Mouse (Mus musculus) cerebellum, adult 11-12 months (tissue): ENCODE measurements around the gene Hspd1.
"Not testable (repeated sequence)": the region's sequence is repeated elsewhere in the genome, so short reads cannot be mapped to it uniquely, and the experiment has no call there.

Experiments used
- DNase-seq: peaks from one replicate; pipeline ENCODE4 v3.0.0; 2022

The Hspd1 gene

DNA sequence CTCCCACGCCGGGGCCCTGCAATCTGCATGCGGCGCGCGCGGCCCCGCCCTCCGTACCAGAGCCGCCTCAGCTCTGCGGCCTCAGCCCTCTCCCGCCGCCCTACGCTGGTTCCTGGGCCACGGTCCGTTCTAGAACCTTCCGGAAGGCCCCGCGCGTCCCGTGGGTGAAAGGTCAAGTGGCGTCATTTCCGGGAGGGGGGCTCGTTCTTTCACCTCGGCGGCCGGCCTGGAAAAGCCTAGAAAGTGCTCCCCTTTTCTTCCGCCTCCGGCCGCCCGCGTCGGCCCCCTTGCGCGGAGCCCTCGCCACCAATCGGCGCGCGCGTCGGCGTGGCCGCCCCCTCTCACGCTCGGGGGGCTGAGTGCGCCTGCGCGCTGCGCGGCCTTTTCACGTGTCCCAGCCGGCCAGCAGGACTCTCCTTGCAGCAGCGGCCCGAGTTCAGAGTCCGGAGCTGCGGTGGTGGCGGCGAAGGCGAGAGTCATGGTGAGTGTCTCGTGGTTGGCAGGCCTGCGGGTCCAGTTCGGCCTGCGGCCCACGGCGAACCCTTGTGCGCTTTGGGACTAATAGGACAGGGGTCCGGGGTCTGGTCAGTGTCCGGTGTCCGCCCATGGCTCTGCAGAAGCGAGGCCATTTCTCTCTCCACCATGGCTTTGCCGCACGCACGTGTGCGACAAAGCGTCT lies at the start of gene Hspd1, which contains the start of gene Hspe1:
Gene Hspd1, minus strand, starts transcription at position 312 of the 679 bp plus-strand sequence.
Gene Hspe1, plus strand, starts transcription at position 201 of the 679 bp plus-strand sequence.
- DNase-seq: peak; percentile 99

DNA sequence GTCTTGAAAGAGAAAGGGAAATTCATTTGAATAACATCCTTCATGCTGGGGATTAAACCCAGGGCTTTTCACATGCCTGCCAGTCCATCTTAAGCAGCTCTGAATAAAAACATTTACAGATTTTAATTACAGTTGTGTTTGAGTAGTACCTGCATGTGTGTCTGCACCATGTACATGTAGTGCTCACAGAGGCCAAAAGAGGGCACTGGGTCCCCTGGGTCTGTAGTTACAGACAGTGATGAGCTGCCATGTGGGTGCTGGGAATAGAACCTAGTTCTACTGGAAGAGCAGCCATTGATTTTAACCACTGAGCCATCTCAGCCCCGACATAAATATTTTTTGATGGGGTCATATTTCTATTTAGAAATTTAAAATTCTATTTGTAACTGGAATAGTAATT lies 47.8 kb upstream of the Hspd1 start:
- DNase-seq: no peak

DNA sequence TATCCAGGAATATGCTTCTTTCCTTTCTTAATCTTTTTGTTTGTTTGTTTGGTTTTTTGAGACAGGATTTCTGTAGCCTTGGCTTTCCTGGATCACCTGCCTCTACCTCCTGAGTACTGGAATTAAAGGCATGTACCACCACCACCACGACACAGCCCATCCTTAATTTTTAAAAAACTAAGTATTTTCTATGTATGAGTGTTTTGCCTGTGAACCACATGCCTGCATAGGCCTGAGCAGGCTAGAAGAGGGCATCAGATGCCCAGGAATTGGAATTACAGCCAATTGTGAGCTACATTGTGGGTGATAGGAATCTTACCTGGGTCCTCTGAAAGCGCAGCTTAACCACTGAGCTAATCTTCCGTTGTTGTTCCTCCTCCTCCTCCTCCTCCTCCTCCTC lies 46.3 kb upstream of the Hspd1 start:
- no peak for DNase-seq

DNA sequence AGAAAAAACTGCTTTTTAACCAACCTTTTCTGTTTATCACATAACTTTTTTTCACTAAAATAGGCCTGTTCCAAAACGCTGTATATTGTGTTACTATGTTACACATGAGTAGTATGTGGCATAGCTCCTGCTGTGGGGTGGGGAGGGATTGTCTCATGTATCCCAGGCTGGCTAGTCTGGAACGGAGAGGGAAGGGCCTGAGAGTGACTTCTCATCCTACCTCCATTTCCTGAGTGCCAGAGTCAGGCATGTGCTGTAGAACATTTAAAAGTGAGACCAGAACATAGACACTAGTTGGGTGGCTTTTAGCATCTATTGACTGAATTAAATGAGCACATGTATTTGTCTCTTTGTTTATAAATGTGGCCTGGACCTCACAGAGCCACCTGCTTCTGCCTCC lies 45.1 kb upstream of the Hspd1 start:
- no peak for DNase-seq

DNA sequence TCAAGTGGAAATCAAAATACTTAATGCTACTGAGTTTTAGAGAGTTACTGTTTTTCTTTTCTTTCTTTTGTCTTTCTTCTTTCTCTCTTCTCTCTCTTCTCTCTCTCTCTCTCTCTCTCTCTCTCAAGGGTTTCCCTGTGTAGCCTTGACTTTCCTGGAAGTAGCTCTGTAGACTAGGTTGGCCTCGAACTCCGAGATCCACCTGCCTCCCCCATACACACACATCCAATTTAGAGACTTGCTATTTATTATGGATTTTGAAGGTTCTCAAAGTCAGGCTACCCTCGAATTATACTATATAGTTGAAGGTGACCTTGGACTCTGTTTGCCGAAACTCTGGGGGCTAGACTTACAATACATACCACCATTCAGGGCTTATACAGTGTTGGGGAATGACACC lies 44.3 kb upstream of the Hspd1 start:
- DNase-seq: no peak

DNA sequence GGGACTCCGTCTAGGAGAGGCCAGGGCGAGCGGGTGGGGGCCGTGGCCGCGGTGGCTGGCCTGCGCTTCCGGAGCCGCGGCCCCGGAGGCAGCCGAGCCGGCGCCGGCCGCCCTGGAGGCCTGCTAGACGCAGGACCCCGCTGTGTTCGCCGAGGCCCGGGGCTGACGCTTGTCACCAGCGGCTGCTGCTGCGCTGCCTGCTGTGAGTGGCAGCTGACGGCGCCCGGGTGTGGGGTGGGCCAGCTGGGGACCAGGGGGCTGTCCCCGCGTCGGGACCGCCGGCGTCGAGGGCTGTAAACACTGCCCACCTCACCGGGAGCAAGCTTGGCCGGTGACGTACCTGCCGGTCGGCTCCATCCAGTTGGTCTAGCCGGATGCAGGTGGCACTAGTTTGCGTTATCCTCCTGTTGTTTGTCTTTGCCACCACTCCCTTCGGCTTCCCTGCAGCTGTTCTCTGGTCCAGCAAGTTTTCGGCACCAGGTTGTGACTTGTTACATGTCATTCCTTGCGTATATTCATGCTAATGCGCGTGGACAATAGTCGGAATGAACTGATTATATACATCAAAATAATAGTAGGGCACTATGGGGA lies 43.5 kb upstream of the Hspd1 start:
- DNase-seq: no peak

DNA sequence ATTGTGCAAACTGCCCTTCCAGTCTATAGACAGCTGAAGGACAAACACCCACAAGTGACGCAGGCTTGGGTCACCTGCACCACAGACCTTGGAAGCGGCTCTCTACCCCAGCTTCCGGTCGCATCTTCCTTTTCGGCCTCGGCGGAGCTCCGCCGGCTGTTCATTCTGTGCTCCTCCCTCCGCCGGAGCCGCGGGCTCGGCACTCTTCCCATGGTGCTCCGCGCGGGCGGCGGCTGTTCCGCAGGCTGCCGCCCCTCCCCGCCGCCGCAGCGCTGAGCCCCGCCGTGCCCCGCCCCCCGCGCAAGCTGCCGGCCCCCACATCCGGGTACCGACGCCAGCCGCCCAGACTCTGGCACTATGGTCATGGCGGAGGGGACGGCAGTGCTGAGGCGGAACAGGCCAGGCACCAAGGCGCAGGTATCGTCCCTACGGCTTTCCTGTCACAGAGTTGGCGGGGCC lies 42.9 kb upstream of the Hspd1 start, which contains the start of gene Mob4:
Gene Mob4, plus strand, starts transcription at position 289 of the 459 bp plus-strand sequence.
- peak; percentile 93 for DNase-seq

DNA sequence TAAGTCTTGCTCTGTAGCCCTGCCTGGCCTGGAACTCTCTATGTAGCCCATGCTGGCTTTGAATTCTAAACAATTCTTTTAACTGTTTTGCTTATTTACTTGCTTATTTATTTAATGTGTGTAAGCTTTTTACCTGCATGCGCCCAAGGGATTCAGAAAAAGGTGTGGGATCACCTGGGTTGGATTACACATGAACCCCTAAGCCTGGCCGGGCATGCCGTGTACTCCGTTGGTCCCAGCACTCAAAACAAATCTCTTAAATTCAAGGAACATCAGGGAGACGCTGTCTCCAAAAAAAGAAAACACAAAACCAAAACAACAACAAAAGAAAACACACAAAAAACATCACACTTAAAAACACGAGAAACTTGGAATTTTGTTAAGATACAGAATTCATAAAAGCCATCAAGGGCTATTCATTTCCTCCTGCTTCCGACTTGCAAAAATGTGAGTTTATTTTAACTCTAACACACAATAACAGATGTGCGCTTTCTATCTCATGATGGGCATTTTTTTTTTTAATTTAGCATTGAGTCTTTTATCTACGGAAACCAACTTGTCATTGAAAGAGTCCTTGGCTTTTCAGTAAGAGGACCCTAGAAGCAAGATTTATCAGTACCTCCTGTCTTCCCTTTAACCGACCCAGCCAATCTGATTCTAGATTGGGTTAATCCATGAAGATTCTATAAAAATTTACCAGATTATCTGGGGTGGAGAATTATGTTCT lies 42.3 kb upstream of the Hspd1 start:
- DNase-seq: peak; percentile 22

DNA sequence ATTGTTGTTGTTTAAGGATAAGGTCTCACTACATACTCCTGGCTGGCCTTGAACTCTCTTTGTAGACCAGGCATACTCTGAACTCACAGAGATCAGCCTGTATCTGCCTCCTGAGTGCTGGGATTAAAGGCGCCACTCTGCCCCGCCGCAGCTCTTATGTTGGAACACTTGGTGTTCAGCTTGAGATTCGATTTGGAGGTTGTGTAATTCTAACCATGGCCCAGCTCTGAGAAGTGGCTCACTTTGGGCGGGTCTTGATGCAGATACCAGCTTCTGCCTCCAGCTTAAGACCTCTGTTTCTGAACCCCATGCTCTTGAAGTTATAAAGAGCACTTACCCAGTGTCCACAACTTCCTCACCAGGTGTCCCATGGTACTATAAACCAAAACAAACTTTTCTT lies 41.7 kb upstream of the Hspd1 start:
- no peak for DNase-seq

DNA sequence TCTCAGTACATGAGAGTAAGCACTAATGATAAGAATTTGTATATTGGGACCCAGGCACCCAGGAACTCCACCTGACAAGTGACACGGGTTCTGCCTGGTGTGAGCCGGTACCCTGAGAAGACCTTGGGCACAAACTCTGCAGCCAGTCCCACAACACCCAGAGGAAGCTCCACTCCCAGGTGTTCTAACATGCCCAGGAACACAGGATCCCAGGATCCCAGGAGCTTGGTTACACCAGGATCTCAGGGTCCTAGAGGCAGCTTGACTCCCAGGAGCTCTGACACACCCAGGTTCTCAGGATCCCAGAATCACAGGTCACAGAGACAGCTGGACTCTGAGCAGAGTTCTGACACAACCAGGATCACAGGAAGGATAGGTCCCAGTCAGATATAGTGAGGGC lies 36.1 kb upstream of the Hspd1 start:
- not testable (repeated sequence) for DNase-seq

DNA sequence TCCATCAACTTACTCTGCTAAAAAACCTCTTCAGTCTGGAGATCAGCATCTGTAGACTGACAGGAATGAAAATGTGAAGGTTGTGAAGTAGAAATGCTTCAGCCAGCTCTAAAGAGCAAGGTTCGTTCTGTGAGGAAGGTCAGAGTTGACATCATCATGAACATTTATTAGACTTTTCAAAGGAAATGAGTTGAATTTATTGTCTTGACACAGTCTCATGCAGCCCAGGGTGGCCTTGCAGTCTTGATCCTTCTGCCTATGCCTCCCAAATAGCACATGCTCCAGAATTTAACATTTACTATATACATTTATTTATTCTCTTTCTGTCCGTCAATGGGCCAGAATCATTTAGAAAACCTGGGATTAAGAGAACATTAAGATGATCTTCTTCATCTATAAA lies 35.5 kb upstream of the Hspd1 start:
- no peak for DNase-seq

DNA sequence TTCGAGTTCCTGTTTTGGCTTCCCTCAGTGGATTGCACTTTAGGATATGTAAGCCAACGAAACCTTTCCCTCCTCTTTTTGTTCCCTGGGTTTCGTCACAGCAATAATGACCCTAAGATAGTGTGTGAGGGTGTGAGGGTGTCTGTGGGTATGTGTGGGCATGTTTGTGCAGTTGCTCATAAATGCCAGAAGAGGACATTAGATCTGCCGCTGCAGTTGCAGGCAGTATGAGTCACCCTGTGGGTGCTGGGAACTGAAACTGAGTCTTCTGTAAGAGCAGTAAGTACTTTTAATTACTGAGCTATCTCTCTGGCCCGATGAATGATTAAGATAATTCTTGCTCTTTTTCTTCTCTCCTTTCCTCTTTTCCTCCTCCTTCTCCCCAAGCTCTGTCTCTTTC lies 35.0 kb upstream of the Hspd1 start:
- DNase-seq: no peak

DNA sequence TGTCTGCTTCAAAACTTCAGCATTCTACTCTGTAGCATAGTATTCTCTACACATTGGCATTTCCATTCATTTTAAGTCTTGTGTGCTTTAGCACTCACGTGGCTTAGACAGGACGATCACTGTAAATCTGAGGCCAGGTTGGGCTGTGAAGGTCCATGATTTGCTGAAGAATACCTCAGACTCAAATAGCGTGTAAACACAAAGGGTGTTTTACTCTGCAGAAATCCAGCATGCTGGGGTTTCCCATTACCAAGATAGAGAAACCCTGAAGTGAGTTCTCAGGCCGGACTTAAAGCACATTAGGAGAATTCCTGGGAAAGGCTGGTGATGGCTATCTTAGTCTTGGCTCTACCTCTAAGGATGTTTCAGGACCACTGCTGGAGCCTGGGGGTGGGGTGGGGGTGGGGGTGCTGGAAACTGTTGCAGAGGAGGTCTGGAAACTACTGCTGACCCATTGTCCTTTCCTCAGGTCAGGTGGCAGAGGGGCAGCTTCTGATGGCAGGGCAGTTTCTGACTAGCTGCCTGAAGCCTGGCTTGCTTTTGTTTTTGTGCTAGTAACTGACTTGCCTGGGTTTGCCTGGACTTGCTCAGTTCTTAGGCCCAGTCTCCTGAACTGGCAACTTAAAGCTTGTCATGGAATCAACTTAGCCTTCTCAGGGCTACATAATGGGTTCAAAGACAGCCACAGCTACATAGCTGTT lies 21.2 kb upstream of the Hspd1 start:
- no peak for DNase-seq

DNA sequence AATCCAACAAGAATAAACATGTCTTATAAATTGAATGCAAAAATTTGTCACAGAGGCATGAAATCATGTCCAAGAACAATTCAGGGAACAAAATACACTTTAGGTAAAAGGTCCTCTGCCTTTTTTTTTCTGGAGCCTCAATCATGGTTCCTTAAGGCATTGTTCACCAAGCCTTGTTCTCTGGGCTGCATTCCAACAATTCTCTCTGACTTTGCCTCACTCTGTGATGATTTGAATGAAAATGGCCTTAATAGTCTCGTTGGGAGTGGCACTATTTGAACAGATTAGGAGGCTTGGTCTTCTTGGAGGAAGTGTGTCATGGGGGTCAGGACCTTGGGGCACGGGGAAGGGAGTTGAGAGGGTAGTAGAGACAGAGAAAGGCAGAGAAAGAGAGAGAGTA lies 20.4 kb upstream of the Hspd1 start:
- no peak for DNase-seq

DNA sequence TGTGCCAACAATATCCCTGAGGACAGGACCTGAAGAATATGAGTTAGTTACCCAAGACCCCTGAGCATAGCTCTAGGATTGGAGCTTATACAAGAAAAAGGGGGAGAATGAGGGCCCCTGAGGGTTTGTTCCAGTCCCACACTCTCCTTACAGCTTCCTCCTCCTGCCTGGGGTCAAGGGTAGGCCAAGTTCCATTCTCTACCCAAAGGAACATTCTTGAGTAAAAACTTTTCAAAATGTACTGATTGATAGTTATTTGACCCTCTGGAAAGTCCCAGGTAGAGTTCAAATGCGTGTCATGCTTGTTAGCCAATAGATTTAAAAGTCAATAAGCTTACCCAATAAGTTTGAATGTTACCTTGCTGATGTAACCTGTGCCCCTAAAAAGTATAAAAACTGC lies 19.6 kb upstream of the Hspd1 start:
- DNase-seq: no peak

DNA sequence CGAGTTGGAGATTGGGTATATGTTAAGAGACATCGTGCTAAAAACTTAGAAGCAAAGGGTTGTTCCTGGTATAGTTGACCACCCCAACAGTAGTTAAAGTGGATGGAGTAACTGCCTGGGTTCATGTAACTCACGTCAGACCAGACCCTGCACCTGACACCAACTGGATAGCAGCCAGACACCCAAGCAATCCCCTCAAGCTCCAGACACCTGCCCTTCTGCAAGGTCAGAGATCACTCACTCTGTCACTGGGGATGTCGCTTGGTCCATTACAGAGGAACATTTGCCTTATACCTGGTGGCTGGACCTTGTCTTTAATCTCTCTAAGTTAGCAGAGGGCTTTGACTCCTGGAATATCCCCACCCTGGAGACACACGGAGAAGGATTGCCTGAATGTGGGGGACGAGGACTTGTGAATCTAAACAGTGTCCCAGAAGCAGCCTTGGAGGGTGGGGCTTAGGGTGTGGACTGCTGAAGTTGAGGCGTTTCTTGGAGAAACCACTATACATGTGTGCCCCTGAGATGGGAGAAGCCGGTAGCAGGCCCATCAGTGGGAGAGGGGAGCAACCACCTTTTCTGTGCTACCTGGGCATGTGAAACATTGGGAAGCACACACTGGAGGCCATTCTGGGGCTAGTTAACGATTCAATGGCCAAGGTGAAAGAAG lies 19.0 kb upstream of the Hspd1 start:
- no peak for DNase-seq

DNA sequence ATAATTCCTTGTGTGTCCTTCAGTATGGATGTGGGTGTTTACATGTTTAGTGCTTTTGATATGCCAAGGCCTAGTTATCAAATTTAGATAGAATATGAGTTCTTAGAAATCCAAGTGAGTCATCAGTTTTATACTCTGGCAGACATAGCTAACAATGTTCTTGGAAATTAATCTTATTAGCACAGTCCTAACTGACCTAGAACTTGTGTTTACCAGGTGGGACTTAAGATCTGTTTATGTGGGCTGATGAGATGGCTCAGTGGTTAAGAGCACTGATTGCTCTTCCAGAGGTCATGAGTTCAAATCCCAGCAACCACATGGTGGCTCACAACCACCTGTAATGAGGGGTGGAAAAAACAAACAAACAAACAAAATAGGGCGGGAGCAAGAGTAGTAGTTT lies 4.4 kb upstream of the Hspd1 start:
- DNase-seq: no peak

DNA sequence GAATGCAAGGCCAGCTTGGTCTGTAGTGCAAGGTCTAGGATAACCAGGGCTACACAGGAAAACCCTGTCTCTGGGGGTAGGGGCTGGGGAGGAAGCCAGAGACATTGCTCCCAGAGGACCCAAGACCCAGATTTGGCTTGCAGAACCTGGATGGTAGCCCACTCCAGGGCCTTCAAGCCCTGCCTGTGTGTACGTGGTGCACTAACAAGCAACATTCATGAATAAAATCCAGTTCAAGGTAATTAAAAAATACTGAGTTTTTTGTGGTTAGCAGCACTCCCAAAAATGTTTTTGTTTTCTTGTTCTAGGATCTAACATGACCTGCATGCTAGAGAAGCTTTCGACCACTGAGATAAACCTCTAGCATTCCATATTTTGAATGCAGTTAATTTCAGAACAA lies 4.0 kb upstream of the Hspd1 start:
- no peak for DNase-seq

DNA sequence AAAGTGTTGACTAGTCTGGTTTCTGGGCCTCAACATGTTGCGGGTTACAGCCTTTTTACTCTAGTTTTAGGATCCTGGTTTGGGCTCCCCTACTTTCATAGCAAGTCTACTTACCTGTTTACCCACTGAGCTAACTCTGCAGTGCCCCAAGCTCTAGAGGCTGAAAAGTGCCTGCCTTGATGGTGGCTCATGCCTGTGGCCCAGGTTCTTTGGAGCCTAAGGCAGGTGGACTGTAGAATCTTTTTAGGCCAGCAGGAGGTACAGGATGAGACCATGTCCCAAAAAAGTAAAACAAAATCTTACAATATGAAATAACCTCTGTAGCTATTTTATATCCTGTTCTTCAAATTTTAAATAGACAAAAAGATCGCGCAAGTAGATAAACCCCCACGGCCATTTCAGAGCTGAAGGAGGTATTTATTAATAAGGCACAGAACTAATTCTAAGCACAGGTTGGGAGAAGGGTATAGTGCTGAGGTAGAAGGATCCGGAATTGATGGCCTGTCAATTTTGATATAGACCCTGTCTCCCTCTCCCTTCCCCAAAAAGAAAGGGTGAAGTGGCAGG lies 1.5 kb upstream of the Hspd1 start:
- DNase-seq: no peak

DNA sequence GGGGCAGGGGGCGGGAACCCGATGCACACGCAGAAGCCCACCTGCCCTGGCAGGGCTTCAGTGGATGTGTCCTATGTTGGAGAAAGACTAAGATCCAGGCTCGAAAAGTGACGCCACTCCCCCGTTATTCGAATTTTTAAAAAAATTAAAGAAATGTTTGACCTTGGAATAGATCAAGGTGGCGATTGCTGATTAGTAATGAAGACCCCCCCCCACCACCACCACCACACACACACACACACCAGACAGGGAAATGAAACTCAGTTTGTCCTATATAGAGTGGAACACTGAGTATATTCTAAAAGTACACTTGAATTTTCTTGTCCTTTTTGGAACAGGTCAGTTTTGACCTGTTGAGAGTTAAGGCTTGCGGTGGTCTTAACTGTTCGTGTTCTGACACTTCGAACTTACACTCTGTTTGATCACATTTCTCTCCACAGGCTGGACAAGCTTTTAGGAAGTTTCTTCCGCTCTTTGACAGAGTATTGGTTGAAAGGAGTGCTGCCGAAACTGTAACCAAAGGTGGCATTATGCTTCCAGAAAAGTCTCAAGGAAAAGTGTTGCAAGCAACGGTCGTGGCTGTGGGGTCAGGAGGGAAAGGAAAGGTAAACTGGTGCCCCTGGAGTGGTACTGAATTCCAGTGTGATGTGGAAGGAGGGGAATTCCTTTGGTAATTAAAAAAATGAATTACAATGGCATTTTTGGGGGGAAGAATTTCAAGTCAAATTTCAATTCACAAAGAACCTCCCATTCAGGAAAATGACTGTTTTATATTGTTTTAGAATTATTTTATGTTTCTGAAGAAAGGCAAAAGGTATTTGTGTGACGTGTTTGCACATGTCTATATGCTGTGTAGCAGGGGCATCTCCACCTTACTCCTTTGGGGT lies 811 bp upstream of the Hspd1 start:
- no peak for DNase-seq

DNA sequence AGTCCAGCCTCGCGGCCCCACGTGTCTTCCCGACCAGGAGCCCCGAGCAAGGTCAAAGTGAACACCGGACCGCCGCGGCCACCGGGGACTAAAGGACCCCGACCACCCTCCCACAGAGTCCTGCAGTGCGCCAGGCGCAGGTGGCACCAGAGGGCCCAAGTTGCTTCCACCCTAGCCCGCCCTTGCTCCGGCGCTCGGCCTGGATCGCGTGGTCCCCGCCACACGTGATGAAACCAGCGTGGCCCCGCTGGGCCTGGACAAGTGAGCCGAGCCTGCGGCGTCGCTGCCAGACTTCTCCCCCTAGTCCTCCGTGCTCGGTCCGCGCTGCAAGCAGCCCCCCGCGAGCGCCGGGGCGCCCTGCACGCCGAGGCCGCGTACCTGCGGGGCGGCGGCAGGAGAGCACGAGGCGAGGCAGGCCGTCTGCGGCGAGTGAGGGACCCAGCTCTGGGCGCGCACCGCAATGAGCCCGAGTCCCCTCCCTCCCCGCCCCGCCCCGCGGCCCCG lies 590 bp downstream of the Hspd1 start:
- peak; percentile 80 for DNase-seq
